Mouse (Mus musculus): ENCODE measurements at regions not wholly inside any gene's neighbourhood (a gene's known extent, or its start where the extent isn't known, plus 50 kb on each side); places are given as distances from the start of the nearest gene placed in this dataset.
A peak's percentile ranks its signal among the peaks of the same experiment; 100 is the strongest.

GRCm38 (mm10) chr12:71568251-71568650 lies 258.6 kb downstream of the Dact1 start:
- intact Hi-C loops (cut with DNase I): no loop called here
- no peak for DNase-seq

- no peak for DNase-seq
- intact Hi-C loops (cut with DNase I): no loop called here
These were observed 259.3 kb downstream of the Dact1 start for GRCm38 (mm10) chr12:71568880-71569390.

- intact Hi-C loops (cut with DNase I): loop anchor here (10.0 kb wide), 2 partner anchors 135 to 255 kb away; no protein-coding TSS in a partner anchor
- DNase-seq: no peak
These were observed 260.0 kb downstream of the Dact1 start for GRCm38 (mm10) chr12:71569662-71570061.

- no peak for DNase-seq
- intact Hi-C loops (cut with DNase I): loop anchor here (10.0 kb wide), 2 partner anchors 135 to 255 kb away; no protein-coding TSS in a partner anchor
These were observed 260.4 kb downstream of the Dact1 start for GRCm38 (mm10) chr12:71570116-71570515.

- intact Hi-C loops (cut with DNase I): loop anchor here (10.0 kb wide), 2 partner anchors 132 to 258 kb away; no protein-coding TSS in a partner anchor
- DNase-seq: no peak
These were observed 257.9 kb upstream of the Daam1 start for GRCm38 (mm10) chr12:71572833-71573446.

- intact Hi-C loops (cut with DNase I): loop anchor here (10.0 kb wide), 2 partner anchors 131 to 259 kb away; no protein-coding TSS in a partner anchor
- no peak for DNase-seq
These were observed 257.4 kb upstream of the Daam1 start for GRCm38 (mm10) chr12:71573456-71573855.

GRCm38 (mm10) chr12:71574685-71575084 lies 256.2 kb upstream of the Daam1 start:
- intact Hi-C loops (cut with DNase I): loop anchor here (10.0 kb wide), 2 partner anchors 130 to 260 kb away; no protein-coding TSS in a partner anchor
- DNase-seq: no peak

- DNase-seq: peak; percentile 49
- intact Hi-C loops (cut with DNase I): loop anchor here (10.0 kb wide), 2 partner anchors 127 to 263 kb away; no protein-coding TSS in a partner anchor
These were observed 253.5 kb upstream of the Daam1 start for GRCm38 (mm10) chr12:71577349-71577748.

- intact Hi-C loops (cut with DNase I): loop anchor here (10.0 kb wide), 2 partner anchors 127 to 263 kb away; no protein-coding TSS in a partner anchor
- no peak for DNase-seq
These were observed 252.9 kb upstream of the Daam1 start for GRCm38 (mm10) chr12:71578006-71578405.

- DNase-seq: no peak
- intact Hi-C loops (cut with DNase I): loop anchor here (10.0 kb wide), 2 partner anchors 126 to 264 kb away; no protein-coding TSS in a partner anchor
These were observed 252.0 kb upstream of the Daam1 start for GRCm38 (mm10) chr12:71578912-71579311.

- intact Hi-C loops (cut with DNase I): no loop called here
- no peak for DNase-seq
These were observed 250.2 kb upstream of the Daam1 start for GRCm38 (mm10) chr12:71580532-71581290.

GRCm38 (mm10) chr12:71584618-71585017 lies 246.3 kb upstream of the Daam1 start:
- no peak for DNase-seq
- intact Hi-C loops (cut with DNase I): no loop called here

GRCm38 (mm10) chr12:71598641-71599040 lies 232.2 kb upstream of the Daam1 start:
- no peak for DNase-seq
- intact Hi-C loops (cut with DNase I): no loop called here

GRCm38 (mm10) chr12:71601091-71601690 lies 229.7 kb upstream of the Daam1 start:
- no peak for DNase-seq
- intact Hi-C loops (cut with DNase I): no loop called here

GRCm38 (mm10) chr12:71603136-71603535 lies 227.7 kb upstream of the Daam1 start:
- intact Hi-C loops (cut with DNase I): no loop called here
- no peak for DNase-seq

GRCm38 (mm10) chr12:71606366-71606765 lies 224.5 kb upstream of the Daam1 start:
- DNase-seq: no peak
- intact Hi-C loops (cut with DNase I): no loop called here

- DNase-seq: no peak
- intact Hi-C loops (cut with DNase I): no loop called here
These were observed 222.9 kb upstream of the Daam1 start for GRCm38 (mm10) chr12:71607966-71608365.

- intact Hi-C loops (cut with DNase I): no loop called here
- DNase-seq: no peak
These were observed 217.6 kb upstream of the Daam1 start for GRCm38 (mm10) chr12:71613326-71613725.

- intact Hi-C loops (cut with DNase I): no loop called here
- DNase-seq: no peak
These were observed 215.9 kb upstream of the Daam1 start for GRCm38 (mm10) chr12:71614945-71615344.

GRCm38 (mm10) chr12:71615383-71615782 lies 215.5 kb upstream of the Daam1 start:
- intact Hi-C loops (cut with DNase I): no loop called here
- no peak for DNase-seq

GRCm38 (mm10) chr12:71616121-71616520 lies 214.8 kb upstream of the Daam1 start:
- intact Hi-C loops (cut with DNase I): no loop called here
- DNase-seq: no peak

All from left cerebral cortex, postnatal 4 days (tissue).